Mouse (Mus musculus) induced T-regulatory cell, adult 2 months (primary cell): Measurements from ENCODE around the gene Syncrip.
"Not testable (repeated sequence)": the region's sequence is repeated elsewhere in the genome, so short reads cannot be mapped to it uniquely, and the experiment has no call there.

Experiments used
- DNase-seq: peaks from one replicate; pipeline ENCODE4 v3.0.0-alpha.2; 2012; ENCODE audit warnings: low read depth

Gene Syncrip

DNA sequence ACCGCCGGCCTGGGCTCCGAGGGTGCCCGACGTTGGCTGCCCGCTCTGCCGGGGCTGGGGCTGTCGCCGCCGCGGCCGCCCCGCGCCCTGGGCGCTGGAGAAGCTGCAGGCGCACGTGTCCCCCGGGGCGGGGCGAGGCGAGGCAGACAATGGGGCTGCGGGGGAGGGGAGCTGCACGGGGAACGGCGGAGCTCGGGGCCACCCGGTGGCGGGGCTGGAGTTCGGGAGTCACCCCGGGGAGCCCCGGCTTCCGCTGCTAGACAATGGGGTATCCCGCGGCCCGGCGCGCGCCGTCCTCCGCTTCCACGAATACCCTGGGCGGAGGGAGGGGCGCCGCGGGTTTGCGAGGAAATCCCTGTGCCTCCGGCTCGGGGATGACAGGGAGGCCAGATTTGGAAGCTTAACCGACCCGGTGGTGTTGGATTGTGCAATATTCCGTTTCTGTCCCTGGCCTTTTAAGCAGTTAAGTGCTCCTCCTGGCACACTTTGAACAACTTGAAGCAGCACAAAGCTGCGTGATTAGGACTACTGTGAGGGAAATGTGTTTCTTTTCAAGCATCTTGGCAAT is 539 bp upstream of the Syncrip start:
- DNase-seq: peak; percentile 89

DNA sequence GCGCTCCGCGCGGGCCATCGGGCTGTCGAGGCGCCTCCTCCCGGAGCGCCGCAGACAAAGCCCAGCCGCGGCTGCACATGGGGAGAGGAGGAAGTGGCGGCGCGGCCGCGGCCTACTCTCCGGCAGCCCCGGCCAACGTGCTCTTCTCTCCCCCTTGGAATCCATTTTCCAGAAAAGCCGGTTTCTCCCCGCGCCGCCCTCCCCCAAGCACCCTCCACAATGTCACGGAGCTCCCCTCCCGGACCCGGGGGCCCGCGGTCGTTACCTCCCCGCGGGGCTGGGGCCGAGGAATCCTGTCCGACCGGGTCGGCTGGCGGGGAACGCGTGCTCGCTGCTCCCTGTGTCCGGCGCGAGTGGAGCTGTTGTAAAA is 598 bp downstream of the Syncrip start:
- DNase-seq: peak; percentile 76

DNA sequence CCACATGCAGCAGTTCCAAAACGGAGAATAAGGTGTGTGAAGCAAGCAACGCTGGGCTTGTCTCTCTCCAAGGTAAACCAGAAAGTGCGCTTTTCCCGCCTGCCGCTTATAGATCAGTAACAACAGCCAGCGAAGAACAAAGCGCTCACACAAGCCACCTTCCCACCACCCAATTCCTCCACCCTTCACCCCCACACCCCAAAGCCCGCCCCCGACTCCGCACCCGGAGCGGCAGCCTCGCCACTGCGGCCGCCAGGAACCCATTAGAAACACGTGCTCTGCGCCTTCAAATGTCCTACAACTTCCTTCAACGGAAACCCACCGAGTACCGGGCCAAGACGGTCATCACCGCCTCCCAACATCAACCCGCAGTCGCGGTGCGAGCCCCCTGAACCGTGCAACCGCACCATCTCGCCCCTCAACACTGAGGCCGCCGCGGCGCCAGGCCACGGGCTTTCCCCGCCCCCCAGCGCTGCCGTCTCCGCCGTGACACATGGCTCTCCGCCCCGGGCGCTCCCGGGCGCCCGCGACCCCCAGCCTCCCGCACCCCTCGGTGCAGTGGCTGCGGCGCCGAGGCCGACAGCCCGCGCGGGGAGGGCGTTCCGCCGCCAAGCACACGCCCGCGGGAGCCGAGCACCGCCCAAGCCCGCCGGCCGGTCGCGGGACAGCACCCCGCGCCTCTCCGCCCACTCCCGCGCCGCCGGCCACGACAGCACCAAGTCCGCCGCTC is 1.1 kb downstream of the Syncrip start:
- peak; percentile 71 for DNase-seq

DNA sequence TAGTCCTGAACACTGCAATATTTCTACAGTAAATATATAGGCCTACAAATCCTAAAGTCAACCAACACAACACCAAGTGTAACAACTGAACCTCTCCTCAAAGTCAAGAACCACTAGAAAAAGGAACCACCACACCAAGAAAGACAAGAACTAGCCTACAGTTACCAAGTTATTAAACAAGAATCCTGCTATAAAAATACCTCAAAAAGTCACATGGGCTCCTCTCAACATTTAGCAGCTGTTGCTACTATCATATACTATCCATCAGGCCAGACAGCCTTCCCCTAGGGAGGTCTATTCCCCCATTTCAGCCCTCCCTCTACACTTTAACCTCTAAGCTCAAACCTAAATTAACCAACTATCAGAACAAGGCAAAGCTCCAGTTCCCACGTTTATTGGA is 2.3 kb downstream of the Syncrip start:
- peak; percentile 30 for DNase-seq

DNA sequence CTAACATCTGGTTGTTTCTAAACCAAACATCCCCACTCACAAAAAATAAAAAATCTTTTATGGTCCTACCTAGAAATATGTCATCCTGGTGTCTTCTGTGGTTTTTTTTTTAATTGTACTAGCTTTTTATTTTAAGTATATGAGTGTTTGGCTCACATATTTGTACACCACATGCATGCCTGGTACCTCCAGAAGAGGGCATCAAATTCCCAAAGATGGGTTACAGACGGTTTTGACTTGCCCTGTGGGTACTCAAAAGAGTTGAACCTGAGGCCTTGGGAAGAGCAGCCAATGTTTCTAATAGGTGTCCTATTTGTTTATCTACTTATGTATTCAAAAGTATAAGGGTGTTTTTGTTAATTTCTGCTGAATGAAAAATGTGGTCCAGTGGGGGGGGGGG is 6.2 kb downstream of the Syncrip start:
- DNase-seq: peak; percentile 48

DNA sequence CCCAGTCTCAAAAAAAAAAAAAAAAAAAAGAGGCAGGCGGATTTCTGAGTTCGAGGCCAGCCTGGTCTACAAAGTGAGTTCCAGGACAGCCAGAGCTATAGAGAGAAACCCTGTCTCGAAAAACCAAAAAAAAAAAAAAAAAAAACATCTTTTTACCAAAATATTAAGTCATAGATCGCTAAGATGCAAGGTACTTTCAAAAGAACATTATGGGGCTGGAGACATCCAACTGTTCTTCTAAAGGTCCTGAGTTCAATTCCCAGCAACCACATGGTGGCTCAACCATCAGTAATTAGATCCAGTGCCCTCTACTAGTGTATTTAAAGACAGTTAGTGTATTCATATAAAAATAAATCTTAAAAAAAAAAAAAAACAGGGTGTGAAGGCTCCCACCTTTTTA is 21.4 kb downstream of the Syncrip start:
- DNase-seq: not testable (repeated sequence)

DNA sequence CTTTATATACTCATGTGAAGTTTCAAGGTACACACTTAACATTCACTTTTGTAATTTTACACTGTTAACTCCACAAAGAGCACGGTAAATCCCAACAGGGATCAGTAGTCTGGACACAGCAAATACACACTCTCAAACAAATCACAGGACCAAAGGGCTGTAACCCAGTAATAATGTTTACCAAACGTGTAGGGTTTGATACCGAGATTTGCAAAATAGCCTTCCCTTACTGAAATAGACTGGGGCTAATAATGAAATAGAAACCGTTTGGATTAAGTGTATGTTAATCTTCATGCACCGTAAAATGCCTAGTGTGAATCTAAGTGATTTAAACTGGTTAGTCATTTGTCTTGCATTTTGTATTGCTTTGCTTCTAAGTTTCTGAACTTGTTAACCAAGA is 42.4 kb downstream of the Syncrip start:
- no peak for DNase-seq

DNA sequence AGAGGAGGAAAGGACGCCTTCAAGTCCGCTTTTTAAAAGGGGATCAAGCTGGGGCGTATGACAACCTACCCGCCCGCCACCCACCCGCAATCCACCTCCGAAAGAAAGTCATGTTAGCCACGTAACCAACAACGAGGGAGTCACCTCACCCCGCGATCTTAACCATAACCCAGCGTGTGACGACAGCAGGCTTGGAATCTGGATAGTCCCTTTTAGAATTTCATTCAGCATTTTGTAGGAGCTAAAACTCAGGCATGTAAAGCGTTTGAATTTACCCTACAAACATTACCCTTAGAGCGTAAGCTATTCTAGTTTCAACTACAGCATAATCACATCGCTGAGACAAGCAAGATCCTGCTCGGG is 43.2 kb downstream of the Syncrip start:
- DNase-seq: no peak

DNA sequence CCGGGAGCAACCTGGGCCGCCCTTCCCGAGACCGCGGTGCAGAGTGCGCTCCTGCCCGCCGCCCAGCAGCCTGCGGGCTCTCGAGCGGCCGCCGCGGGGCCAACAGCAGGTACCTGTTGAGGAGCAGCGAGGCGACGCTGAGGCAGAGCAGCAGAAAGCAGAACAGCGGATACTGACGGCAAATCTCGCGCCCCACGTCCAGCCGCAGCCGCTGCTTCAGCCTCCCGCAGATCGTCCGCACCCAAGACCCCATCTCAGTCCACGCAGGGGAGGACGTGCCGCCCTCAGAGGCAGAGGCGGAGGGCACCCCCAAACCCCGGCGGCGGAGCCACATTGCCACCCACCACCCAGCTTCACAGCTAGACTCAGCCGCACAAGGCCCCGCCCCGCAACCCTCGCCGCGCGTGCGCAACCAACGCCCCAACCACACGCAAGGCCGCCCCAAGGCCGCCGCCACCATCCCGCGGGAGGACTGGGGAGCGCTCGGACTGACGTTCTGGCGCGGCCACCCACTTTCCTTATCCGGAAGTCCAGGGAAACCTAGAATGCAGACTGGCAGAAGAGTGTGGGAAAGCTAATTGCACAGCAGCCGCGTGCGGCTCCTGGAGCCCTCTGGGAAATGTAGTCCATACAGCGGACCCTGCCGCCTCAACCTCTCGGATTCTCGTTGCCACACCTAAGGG is 43.7 kb downstream of the Syncrip start, which contains the start of gene Snx14:
TSS of gene Snx14 (minus strand) at position 404 of the 683 bp plus-strand sequence.
- DNase-seq: peak; percentile 94

DNA sequence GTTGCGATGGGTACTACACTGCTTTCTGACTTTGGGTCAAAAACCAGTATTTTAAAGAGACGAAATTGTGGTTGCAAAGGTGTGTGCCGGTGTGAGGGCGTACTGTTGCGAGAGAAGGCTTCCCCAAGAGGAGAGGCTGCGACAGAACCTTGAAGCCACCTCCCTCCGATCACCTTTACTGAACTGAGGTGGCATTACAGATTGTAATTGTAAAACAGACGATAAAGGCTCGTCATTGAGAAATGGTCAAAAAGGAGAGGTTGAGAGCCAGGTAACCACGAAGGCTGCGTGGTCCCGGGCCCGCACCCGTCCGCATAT is 44.2 kb downstream of the Syncrip start:
- no peak for DNase-seq

DNA sequence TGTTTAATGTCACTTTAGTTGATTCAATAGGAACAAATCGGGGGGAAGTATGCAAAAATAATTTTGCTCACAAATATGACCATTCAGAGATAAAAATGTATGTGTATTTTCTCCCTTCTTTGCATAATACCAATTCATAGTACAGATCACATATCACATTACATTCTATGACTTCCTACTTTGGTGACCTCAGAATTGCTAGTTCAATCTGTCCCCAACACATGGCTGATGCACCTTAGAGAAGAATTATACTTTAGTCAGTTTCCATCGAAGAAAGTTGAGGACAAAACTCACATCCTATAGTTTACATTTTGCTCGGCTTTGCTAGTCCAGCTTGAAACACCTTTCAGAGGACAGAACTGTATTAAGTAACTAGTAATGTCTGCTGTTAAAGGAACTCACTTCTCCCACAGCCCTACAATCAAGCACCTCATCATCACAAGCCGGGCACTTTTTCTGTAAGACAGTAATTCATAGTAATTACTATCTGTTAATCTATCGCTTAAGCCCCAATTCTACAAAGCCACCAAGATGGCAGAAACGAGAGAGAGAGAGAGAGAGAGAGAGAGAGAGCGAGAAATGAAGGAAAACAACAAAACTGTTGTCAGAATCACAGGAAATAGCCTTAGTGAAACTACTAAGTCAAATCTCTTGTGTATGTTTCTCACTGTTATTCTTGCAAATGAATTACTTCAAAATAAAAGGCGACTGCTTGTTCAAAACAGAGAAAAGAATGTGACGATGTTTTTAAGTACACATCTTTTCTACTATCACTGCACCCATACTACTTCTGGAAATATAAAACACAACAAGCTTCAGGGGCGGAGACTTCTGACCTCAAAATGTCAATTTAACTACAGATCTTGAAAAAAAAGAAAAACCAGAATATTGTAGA is 44.8 kb downstream of the Syncrip start:
- DNase-seq: peak; percentile 70

DNA sequence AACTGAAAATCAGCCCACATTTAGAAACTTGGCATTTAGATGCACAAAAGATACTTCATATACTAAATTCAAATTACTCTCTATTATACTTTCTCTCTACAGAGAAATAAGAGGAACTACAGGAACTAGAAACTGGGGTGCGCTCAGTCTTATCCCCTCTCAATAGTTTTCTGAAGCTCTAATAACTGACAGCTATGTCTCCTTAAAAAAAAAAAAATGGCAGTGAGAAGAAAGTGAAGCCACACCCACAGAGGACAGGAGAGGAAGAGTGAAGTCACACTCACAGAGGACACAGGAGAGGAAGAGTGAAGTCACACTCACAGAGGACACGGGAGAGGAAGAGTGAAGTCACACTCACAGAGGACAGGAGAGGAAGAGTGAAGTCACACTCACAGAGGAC is 58.0 kb downstream of the Syncrip start:
- DNase-seq: no peak

DNA sequence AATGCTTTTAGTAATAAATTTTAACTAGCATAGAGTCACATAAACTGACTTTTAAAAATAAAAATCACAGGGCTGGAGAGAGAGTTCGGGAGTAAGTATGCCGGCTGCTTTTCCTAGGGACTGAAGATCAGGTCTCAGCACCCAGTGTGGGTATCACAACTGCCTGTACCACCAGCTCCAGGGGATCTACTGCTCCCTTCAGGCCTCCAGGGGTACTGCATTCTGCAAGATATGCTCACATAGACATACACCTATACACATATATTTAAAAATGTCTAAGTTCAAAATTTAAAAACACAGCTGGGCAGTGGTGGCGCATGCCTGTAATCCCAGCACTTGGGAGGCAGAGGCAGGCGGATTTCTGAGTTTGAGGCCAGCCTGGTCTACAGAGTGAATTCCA is 59.9 kb downstream of the Syncrip start:
- no peak for DNase-seq

DNA sequence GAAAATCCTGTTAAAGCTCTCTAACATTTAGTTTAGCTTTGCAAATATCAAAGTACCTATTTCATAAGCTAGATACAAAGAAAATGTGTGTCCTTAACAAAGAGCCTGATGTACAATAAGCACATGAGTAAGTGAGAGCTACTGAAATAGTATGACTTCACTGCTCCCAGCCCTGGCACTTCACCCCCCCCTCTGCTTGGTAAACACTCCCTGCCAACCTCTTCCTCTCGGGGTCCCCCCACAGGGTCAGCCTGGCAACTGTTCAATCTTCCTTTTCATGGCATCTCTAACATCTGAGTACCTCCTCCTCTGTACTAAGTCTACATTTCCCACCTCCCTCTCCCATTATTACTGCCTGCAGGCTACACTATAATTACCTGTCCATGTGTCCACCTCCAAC is 65.6 kb downstream of the Syncrip start:
- no peak for DNase-seq

DNA sequence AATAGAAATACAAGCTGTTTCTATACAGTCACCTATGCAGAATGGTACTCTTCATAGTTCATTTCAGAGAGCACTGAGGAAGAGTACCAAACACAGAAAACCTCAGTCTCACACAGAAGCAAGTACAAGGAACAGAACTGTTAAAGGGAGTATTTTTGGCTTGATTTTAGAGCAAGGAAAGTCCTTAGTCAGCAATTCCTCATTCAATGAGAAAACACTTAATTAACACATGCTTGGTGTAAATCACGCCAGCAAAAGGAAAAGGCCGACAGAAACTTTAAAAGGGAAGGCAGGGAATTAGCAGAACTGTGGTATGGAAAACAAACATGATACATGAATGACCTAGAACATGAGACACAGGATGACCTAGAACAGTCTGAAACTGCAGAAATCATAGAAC is 72.4 kb downstream of the Syncrip start:
- no peak for DNase-seq

DNA sequence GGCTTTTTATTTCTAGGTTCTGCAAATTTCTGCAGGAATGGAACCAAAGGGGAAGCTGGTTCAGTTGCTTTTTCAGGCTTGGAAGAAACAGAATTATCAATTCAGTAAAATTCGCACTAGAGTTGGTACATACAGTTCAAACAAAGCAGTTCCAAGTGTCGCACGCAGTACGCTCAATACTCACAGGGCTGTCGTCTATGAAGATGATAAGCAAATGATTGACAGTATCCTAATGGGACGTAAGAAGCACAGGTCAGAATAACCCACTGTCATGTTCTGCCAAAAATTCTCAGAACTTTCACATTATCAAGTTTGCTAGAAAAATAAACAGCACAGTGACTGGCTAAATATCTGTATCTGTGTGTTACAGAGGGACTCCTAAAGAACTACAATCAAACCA is 77.9 kb downstream of the Syncrip start:
- DNase-seq: no peak

DNA sequence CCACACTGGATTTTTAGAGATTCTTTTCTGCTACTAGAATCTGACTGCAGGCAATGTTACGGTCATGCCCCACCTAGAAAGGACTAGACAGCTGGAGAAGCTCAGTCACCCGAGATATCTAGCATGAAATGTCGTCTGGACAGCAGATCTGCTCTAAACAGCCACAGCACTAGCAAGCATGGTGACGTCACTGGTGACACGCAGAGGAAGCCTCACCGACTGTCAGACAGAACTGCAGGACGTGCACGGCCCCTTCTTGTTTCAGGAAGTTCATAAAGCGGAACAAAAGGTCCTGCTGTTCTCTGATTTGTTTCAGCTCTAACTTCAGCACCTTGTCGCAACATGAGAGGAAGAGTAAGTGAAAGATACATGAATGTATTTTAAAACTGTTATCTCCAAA is 78.3 kb downstream of the Syncrip start:
- peak; percentile 33 for DNase-seq

DNA sequence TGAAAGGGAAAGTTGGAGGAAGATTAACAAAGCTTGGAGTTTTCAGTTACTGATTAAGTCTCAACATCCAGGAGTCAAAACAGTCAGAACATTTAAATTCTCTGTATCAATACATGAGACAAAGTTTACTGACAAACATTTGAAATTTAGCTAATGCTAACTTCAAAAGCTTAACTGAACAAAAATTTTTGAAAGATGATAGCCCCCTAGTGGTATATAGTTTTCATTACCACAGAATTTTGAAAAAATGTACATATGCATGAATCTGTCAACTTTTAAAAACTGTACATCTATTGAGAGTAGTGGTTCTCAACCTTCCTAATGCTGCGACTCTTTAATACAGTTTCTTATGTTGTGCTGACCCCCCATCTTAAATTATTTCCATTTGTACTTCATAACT is 83.9 kb downstream of the Syncrip start:
- DNase-seq: peak; percentile 64
